Mouse (Mus musculus): ENCODE measurements around the gene Hormad2. TPM values are rescaled to one million over a fixed set of nuclear protein-coding genes. Genes with fewer than 3 reads are reported as not detected.

Hormad2 gene
- polyA plus RNA-seq, 1 experiment, result 0.10 TPM

DNA sequence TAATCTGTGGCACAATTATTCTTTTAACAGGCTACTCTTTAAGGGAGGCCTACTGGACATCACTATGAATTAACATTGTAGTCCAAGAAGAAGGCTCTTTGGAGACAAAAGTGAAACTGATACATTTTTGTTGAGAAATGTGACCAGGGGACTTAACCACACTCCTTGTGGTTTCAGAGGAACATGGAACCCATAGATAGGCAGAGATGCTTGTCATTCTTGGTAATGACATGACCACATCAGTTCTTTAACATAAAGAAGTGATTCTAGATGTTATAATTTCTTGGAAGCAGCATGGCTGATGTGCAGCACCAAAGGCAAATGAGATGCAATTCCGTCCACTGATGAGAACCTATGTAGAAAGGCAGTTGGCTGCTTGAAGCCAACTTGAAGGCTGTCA is 101.6 kb downstream of the Hormad2 start:
- no peak for TF ChIP-seq POLR2A (IDR thresholded peaks at IDR 0.05; ENCODE audit: borderline replicate concordance, extremely low read depth, insufficient read depth, insufficient read length, poor library complexity, severe bottlenecking)
- no peak for TF ChIP-seq CTCF (IDR thresholded peaks at IDR 0.05; ENCODE audit: borderline replicate concordance, extremely low read depth, insufficient read depth, insufficient read length)

DNA sequence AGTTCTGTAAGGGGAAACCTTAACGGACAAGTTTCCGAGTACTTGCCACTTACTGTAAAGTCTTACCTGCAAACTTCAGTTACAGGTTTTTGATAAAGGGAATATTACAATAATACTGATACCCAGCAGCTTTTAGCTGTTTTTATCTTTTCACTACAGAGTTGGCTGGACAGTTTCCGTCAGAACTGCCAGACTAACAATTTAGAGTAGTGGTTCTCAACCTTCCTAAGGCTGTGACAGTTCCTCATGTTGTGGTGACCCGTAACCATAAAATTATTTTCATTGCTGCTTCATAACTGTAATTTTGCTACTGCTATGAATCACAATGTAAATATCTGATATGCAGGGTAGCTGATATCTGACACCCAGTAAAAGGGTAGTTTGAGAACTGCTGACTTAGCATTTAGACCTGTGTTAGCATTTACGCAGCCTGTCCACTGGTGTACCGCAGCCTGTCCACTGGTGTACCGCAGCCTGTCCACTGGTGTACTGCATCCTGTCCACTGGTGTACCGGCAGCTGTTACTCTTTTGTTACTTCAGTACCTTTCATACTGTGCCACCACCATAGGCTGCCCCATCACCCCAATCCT is 104.1 kb downstream of the Hormad2 start:
- no peak for DNase-seq (ENCODE audit: low read depth)
- TF ChIP-seq POLR2A (IDR thresholded peaks at IDR 0.05; ENCODE audit: borderline replicate concordance, extremely low read depth, insufficient read depth, insufficient read length, poor library complexity, severe bottlenecking) (no peak), CTCF (IDR thresholded peaks at IDR 0.05; ENCODE audit: borderline replicate concordance, extremely low read depth, insufficient read depth, insufficient read length) (no peak)

More for the DNA sequence above, 101.6 kb downstream of the Hormad2 start:
- DNase-seq (ENCODE audit: low read depth), result no peak

GRCm38 (mm10) chr11:4335810-4336692 is 104.9 kb downstream of the Hormad2 start:
- no peak for TF ChIP-seq CTCF (IDR thresholded peaks at IDR 0.05; ENCODE audit: borderline replicate concordance, extremely low read depth, insufficient read depth, insufficient read length)
- TF ChIP-seq POLR2A (IDR thresholded peaks at IDR 0.05; ENCODE audit: borderline replicate concordance, extremely low read depth, insufficient read depth, insufficient read length, poor library complexity, severe bottlenecking), result no peak
- DNase-seq (ENCODE audit: low read depth), result peak; percentile 17

DNA sequence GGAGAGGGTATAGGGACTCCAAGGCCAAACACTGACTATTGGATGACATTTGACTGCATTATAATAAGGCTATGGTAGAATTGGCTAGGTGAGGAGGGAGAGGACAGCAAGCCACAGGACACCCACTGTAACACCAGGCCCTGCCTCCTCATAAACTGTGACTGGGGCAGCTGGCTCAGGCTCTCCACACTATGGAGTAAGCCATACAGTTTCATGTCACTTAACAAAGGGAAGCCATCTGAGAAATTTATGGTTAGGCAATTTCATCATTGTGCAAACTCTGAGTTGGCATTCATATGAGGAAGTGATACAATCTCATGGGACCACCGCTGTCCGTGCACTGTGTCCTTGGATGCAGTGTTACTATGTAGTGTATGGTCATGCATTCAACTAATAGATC is 107.9 kb downstream of the Hormad2 start:
- TF ChIP-seq POLR2A (IDR thresholded peaks at IDR 0.05; ENCODE audit: borderline replicate concordance, extremely low read depth, insufficient read depth, insufficient read length, poor library complexity, severe bottlenecking) (no peak), CTCF (IDR thresholded peaks at IDR 0.05; ENCODE audit: borderline replicate concordance, extremely low read depth, insufficient read depth, insufficient read length) (no peak)
- DNase-seq (ENCODE audit: low read depth), result no peak

- no peak for DNase-seq (ENCODE audit: low read depth)
- TF ChIP-seq POLR2A (IDR thresholded peaks at IDR 0.05; ENCODE audit: borderline replicate concordance, extremely low read depth, insufficient read depth, insufficient read length, poor library complexity, severe bottlenecking) (no peak), CTCF (IDR thresholded peaks at IDR 0.05; ENCODE audit: borderline replicate concordance, extremely low read depth, insufficient read depth, insufficient read length) (no peak)
Measured at GRCm38 (mm10) chr11:4328188-4328587, 112.7 kb downstream of the Hormad2 start.

- TF ChIP-seq POLR2A (IDR thresholded peaks at IDR 0.05; ENCODE audit: borderline replicate concordance, extremely low read depth, insufficient read depth, insufficient read length, poor library complexity, severe bottlenecking) (no peak), CTCF (IDR thresholded peaks at IDR 0.05; ENCODE audit: borderline replicate concordance, extremely low read depth, insufficient read depth, insufficient read length) (no peak)
- no peak for DNase-seq (ENCODE audit: low read depth)
Measured at GRCm38 (mm10) chr11:4323481-4323880, 117.4 kb downstream of the Hormad2 start.

- no peak for DNase-seq (ENCODE audit: low read depth)
- TF ChIP-seq POLR2A (IDR thresholded peaks at IDR 0.05; ENCODE audit: borderline replicate concordance, extremely low read depth, insufficient read depth, insufficient read length, poor library complexity, severe bottlenecking) (no peak), CTCF (IDR thresholded peaks at IDR 0.05; ENCODE audit: borderline replicate concordance, extremely low read depth, insufficient read depth, insufficient read length) (no peak)
Measured at GRCm38 (mm10) chr11:4322943-4323342, 118.0 kb downstream of the Hormad2 start.

- TF ChIP-seq POLR2A (IDR thresholded peaks at IDR 0.05; ENCODE audit: borderline replicate concordance, extremely low read depth, insufficient read depth, insufficient read length, poor library complexity, severe bottlenecking) (no peak), CTCF (IDR thresholded peaks at IDR 0.05; ENCODE audit: borderline replicate concordance, extremely low read depth, insufficient read depth, insufficient read length) (no peak)
- DNase-seq (ENCODE audit: low read depth), result no peak
Measured at GRCm38 (mm10) chr11:4320876-4321275, 120.0 kb downstream of the Hormad2 start.

DNA sequence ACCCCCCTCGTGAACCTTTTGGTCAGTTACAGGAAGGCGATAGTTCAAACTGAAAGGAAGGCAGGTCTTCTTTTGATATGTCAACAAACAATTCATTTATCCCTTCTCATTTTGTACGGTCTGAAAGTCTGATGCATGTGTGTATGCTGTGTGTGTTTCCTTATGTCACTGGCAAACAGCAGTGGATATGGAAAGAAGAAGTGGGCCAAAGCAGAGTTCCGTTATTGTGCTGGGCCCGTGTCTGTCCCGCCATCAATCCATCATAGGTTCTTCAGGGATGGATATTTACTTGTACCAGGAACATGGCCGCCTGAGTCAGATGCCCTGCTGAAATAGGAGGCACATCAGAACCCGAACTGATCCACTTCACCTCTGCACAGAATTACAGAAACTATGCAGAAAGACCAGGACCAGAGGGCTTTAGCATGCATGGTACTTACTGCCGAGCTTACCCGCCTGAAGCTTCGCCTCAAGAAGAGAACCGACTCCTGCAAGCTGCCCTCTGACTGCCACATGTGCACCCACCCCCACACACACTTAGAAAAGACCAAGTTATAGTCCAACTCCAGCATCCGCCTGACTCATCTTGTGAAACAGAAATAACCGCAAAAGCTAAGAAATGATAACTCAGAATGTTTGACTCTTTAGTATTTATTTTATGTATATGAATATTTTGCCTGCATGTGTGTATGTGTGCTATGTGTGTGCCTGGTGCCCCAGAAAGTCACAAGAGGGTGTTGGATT is 121.5 kb downstream of the Hormad2 start:
- DNase-seq (ENCODE audit: low read depth), result no peak
- TF ChIP-seq POLR2A (IDR thresholded peaks at IDR 0.05; ENCODE audit: borderline replicate concordance, extremely low read depth, insufficient read depth, insufficient read length, poor library complexity, severe bottlenecking) (no peak), CTCF (IDR thresholded peaks at IDR 0.05; ENCODE audit: borderline replicate concordance, extremely low read depth, insufficient read depth, insufficient read length) (no peak)

GRCm38 (mm10) chr11:4318011-4318410 is 122.9 kb downstream of the Hormad2 start:
- TF ChIP-seq CTCF (IDR thresholded peaks at IDR 0.05; ENCODE audit: borderline replicate concordance, extremely low read depth, insufficient read depth, insufficient read length) (no peak), POLR2A (IDR thresholded peaks at IDR 0.05; ENCODE audit: borderline replicate concordance, extremely low read depth, insufficient read depth, insufficient read length, poor library complexity, severe bottlenecking) (no peak)
- DNase-seq (ENCODE audit: low read depth), result no peak

GRCm38 (mm10) chr11:4317287-4317686 is 123.6 kb downstream of the Hormad2 start:
- no peak for DNase-seq (ENCODE audit: low read depth)
- no peak for TF ChIP-seq CTCF (IDR thresholded peaks at IDR 0.05; ENCODE audit: borderline replicate concordance, extremely low read depth, insufficient read depth, insufficient read length)
- TF ChIP-seq POLR2A (IDR thresholded peaks at IDR 0.05; ENCODE audit: borderline replicate concordance, extremely low read depth, insufficient read depth, insufficient read length, poor library complexity, severe bottlenecking), result no peak
